Comparison of ENCODE assay signal across 24 mouse cellular contexts in genomic region chr2:145429982-145430381, GRCm38 (mm10).
"Had no signal": no experiment of that assay in that cellular context is flagged by ENCODE, and none has a peak within 500 bp of the region (broad histone marks: within the 10 kb centered on the region; RNA-seq: fewer than 3 reads in every experiment).

No protein-coding gene starts in this region.

- DNase-seq: gastrocnemius, postnatal 14 days; gastrocnemius, postnatal 36 days; heart, adult 18-20 months; heart, postnatal 10 days; heart, postnatal 36 days; kidney, adult 11 months; kidney, adult 2 months; kidney, adult 9 months; kidney, postnatal 14 days; kidney, postnatal 36 days; layer of hippocampus, adult 9-11 months; liver; liver, embryonic 13.5 days had no signal

- H3K4me1 ChIP-seq: heart, embryonic 12.5 days; hindbrain, embryonic 13.5 days; hindbrain, embryonic 15.5 days; kidney, embryonic 15.5 days; limb, embryonic 10.5 days; limb, embryonic 12.5 days; liver, embryonic 13.5 days; liver, embryonic 15.5 days had no signal

- H3K4me3 ChIP-seq: heart, embryonic 12.5 days; hindbrain, embryonic 13.5 days; hindbrain, embryonic 15.5 days; kidney, embryonic 15.5 days; left cerebral cortex, adult 2 months; limb, embryonic 10.5 days; limb, embryonic 12.5 days; liver, embryonic 13.5 days; liver, embryonic 15.5 days had no signal

- H3K9me3 ChIP-seq: heart, embryonic 12.5 days; hindbrain, embryonic 13.5 days; hindbrain, embryonic 15.5 days; kidney, embryonic 15.5 days; limb, embryonic 10.5 days; limb, embryonic 12.5 days; liver, embryonic 13.5 days; liver, embryonic 15.5 days had no signal

- H3K27me3 ChIP-seq: heart, embryonic 12.5 days; hindbrain, embryonic 13.5 days; hindbrain, embryonic 15.5 days; kidney, embryonic 15.5 days; limb, embryonic 12.5 days; liver, embryonic 13.5 days; liver, embryonic 15.5 days had no signal

- H3K27ac ChIP-seq: hindbrain, embryonic 13.5 days; hindbrain, embryonic 15.5 days; hindbrain, postnatal 0 days; kidney, embryonic 15.5 days; kidney, postnatal 0 days; left cerebral cortex, adult 2 months; limb, embryonic 10.5 days; limb, embryonic 12.5 days; liver, embryonic 13.5 days; liver, embryonic 15.5 days had no signal

- H3K36me3 ChIP-seq: heart, embryonic 12.5 days; hindbrain, embryonic 13.5 days; hindbrain, embryonic 15.5 days; kidney, embryonic 15.5 days; limb, embryonic 10.5 days; limb, embryonic 12.5 days; liver, embryonic 13.5 days; liver, embryonic 15.5 days had no signal

- ATAC-seq: hindbrain, postnatal 0 days; intestine, embryonic 16.5 days had no signal
